Mouse (Mus musculus) gastrocnemius, postnatal 36 days (tissue): ENCODE data around the gene Cdyl2. TPM values are rescaled to one million over a fixed set of nuclear protein-coding genes. Genes with fewer than 3 reads are reported as not detected.

Source experiments
- DNase-seq, 2 experiments: peaks; one replicate each; pipeline ENCODE4 v3.0.0; 2022
- intact Hi-C: fragments of 180-260 bp; cut with DNase I; formaldehyde crosslinking; loops from one replicate; pipeline ENCODE4 v1.15.1; 2025
- total RNA-seq, 2 experiments: library from RNA; stranded (reverse); gene quantifications; 2 replicates each; pipeline ENCODE4 v1.2.3; 2021

The Cdyl2 gene
- total RNA-seq, 2 experiments from 2014 or later: 2.1 to 2.8 TPM

GRCm38 (mm10) chr8:116573085-116573484, 159.7 kb downstream of the Cdyl2 start:
- no peak for DNase-seq
- intact Hi-C loops: no loop called here

- intact Hi-C loops: no loop called here
Observed at GRCm38 (mm10) chr8:116552778-116553177, 180.0 kb downstream of the Cdyl2 start.

GRCm38 (mm10) chr8:116552255-116552654, 180.5 kb downstream of the Cdyl2 start:
- DNase-seq: no peak
- intact Hi-C loops: no loop called here

More at GRCm38 (mm10) chr8:116552778-116553177, 180.0 kb downstream of the Cdyl2 start:
- no peak for DNase-seq

- intact Hi-C loops: no loop called here
- no peak for DNase-seq
Observed at GRCm38 (mm10) chr8:116543366-116543765, 189.4 kb downstream of the Cdyl2 start.

- intact Hi-C loops: no loop called here
Observed at GRCm38 (mm10) chr8:116542842-116543241, 189.9 kb downstream of the Cdyl2 start.

GRCm38 (mm10) chr8:116540136-116540535, 192.7 kb downstream of the Cdyl2 start:
- DNase-seq: no peak
- intact Hi-C loops: no loop called here

More at GRCm38 (mm10) chr8:116542842-116543241, 189.9 kb downstream of the Cdyl2 start:
- DNase-seq: peak; percentile 23 to 46

- no peak for DNase-seq
- intact Hi-C loops: no loop called here
Observed at GRCm38 (mm10) chr8:116538763-116539162, 194.0 kb downstream of the Cdyl2 start.

- no peak for DNase-seq
- intact Hi-C loops: no loop called here
Observed at GRCm38 (mm10) chr8:116536786-116537185, 196.0 kb downstream of the Cdyl2 start.

GRCm38 (mm10) chr8:116533081-116533480, 199.7 kb downstream of the Cdyl2 start:
- intact Hi-C loops: no loop called here
- no peak for DNase-seq

- intact Hi-C loops: no loop called here
- DNase-seq: no peak
Observed at GRCm38 (mm10) chr8:116528736-116529135, 204.1 kb downstream of the Cdyl2 start.

GRCm38 (mm10) chr8:116524915-116525314, 207.9 kb downstream of the Cdyl2 start:
- peak in 1 of 2 experiments; percentile 5 for DNase-seq
- intact Hi-C loops: no loop called here

Other genes with a start within 250 kb of the Cdyl2 start
- not detected for gene Dynlrb2, start 228.0 kb downstream of the Cdyl2 start, total RNA-seq
- 10 to 100 TPM; 23.1 to 30.7 TPM for gene Cmc2, start 188.5 kb upstream of the Cdyl2 start, total RNA-seq
- under 1 TPM; 0.56 to 0.64 TPM for gene Cenpn, start 188.7 kb upstream of the Cdyl2 start, total RNA-seq
- gene Atmin, start 210.4 kb upstream of the Cdyl2 start, total RNA-seq: 10 to 100 TPM; 16.9 to 18.9 TPM
- gene 1700030J22Rik, start 246.0 kb upstream of the Cdyl2 start, total RNA-seq: under 1 TPM; 0.18 to 0.27 TPM